Mouse (Mus musculus) MEL (cell line): Measurements from ENCODE around the gene Klhl30.

ENCODE experiments used
- CTCF ChIP-seq, 3 experiments: IDR thresholded peaks in 2 of 3; conservative IDR thresholded peaks in 1 of 3; 2 replicates each; pipeline ENCODE4 v1.5.1; 2011 to 2012; ENCODE audit warnings: low read length in 3 of 3, low read depth in 2 of 3, mild to moderate bottlenecking in 2 of 3, improper control_type of control experiment in 1 of 3, inconsistent platforms in 1 of 3, mixed read lengths in 1 of 3, moderate library complexity in 1 of 3; ENCODE audit not compliant: control insufficient read depth in 1 of 3, insufficient read depth in 1 of 3, poor library complexity in 1 of 3, severe bottlenecking in 1 of 3
- MEF2A ChIP-seq: IDR thresholded peaks from 2 replicates; pipeline ENCODE4 v1.6.1; 2014; ENCODE audit warnings: low read depth, mild to moderate bottlenecking, inconsistent platforms, low read length, improper control_type of control experiment; ENCODE audit not compliant: poor library complexity, insufficient replicate concordance, severe bottlenecking; ENCODE audit errors: extremely low read depth
- MXI1 ChIP-seq: IDR thresholded peaks from 2 replicates; pipeline ENCODE4 v1.6.1; 2011; ENCODE audit warnings: mild to moderate bottlenecking, low read depth, low read length, improper control_type of control experiment
- POLR2A ChIP-seq, 2 experiments: IDR thresholded peaks; 2 replicates each; pipeline ENCODE4 v1.6.1; 2011 to 2012; ENCODE audit warnings: low read length in 2 of 2, mild to moderate bottlenecking in 2 of 2, control low read depth in 1 of 2, improper control_type of control experiment in 1 of 2, low read depth in 1 of 2, moderate library complexity in 1 of 2; ENCODE audit not compliant: control insufficient read depth in 1 of 2, insufficient read depth in 1 of 2, poor library complexity in 1 of 2
- POLR2AphosphoS5 ChIP-seq: IDR thresholded peaks from 2 replicates; pipeline ENCODE4 v1.6.1; 2012; ENCODE audit warnings: low read depth, borderline replicate concordance, mild to moderate bottlenecking, inconsistent platforms, low read length, moderate library complexity, mixed read lengths
- SIN3A ChIP-seq: IDR thresholded peaks from 2 replicates; pipeline ENCODE4 v1.6.1; 2012; ENCODE audit warnings: low read length, improper control_type of control experiment, inconsistent platforms
- ZC3H11A ChIP-seq: IDR thresholded peaks from 2 replicates; pipeline ENCODE4 v1.6.1; 2012; ENCODE audit warnings: low read depth, mild to moderate bottlenecking, inconsistent platforms, low read length, improper control_type of control experiment
- ZMIZ1 ChIP-seq: IDR thresholded peaks from 2 replicates; pipeline ENCODE4 v1.6.1; 2012; ENCODE audit warnings: low read depth, mild to moderate bottlenecking, inconsistent platforms, low read length, improper control_type of control experiment, moderate library complexity

GRCm38 (mm10) chr1:91325488-91326042 is 25.3 kb upstream of the Klhl30 start:
- TF ChIP-seq CTCF (IDR thresholded peaks at IDR 0.05 in 2 of 3, conservative IDR thresholded peaks at IDR 0.05 in 1 of 3; ENCODE audit: control insufficient read depth in 1 of 3, insufficient read depth in 1 of 3, low read depth in 2 of 3, low read length in 3 of 3, poor library complexity in 1 of 3, severe bottlenecking in 1 of 3): no peak
- TF ChIP-seq ZC3H11A: no peak
- no peak for TF ChIP-seq POLR2A (IDR thresholded peaks at IDR 0.05; ENCODE audit: control insufficient read depth in 1 of 2, insufficient read depth in 1 of 2, low read depth in 1 of 2, low read length in 2 of 2, poor library complexity in 1 of 2)
- no peak for TF ChIP-seq POLR2AphosphoS5
- TF ChIP-seq MEF2A: no peak
- no peak for TF ChIP-seq SIN3A
- TF ChIP-seq MXI1: no peak
- TF ChIP-seq ZMIZ1: no peak
